Comparison of ENCODE assay signal across 31 mouse cellular contexts in genomic region chr10:86969346-86969745, GRCm38 (mm10). TPM values are rescaled to one million over a fixed set of nuclear protein-coding genes. Genes with fewer than 3 reads are reported as not detected.
DNase-seq lines count a peak whose midpoint lies in the region; ATAC-seq lines count a peak whose summit lies in the region.
"Had no signal": no experiment of that assay in that cellular context is flagged by ENCODE, and none has a peak within 500 bp of the region (broad histone marks: within the 10 kb centered on the region; RNA-seq: fewer than 3 reads in every experiment).

No protein-coding gene starts in this region.

- WGBS in limb, embryonic 10.5 days: 83% methylated on average over 6 of the region's 6 CpGs

- no peak overlapping the region for H3K4me3 ChIP-seq in limb, embryonic 10.5 days
- H3K4me3 ChIP-seq: embryonic facial prominence, embryonic 12.5 days; forebrain, embryonic 10.5 days; limb, embryonic 13.5 days; lung, embryonic 15.5 days; midbrain, embryonic 12.5 days; neural tube, embryonic 13.5 days had no signal

- ATAC-seq in frontal cortex, adult (ENCODE audit: low TSS enrichment): peak; percentile 84
- ATAC-seq: forebrain, embryonic 16.5 days had no signal

- H3K27me3 ChIP-seq in limb, embryonic 10.5 days (ENCODE audit: low read depth, poor library complexity, severe bottlenecking): no peaks in the 10 kb centered on the region
- H3K27me3 ChIP-seq: embryonic facial prominence, embryonic 12.5 days; lung, embryonic 15.5 days; neural tube, embryonic 13.5 days had no signal

- H3K36me3 ChIP-seq in limb, embryonic 10.5 days: no peaks in the 10 kb centered on the region
- H3K36me3 ChIP-seq: embryonic facial prominence, embryonic 12.5 days; forebrain, embryonic 10.5 days; G1E; limb, embryonic 13.5 days; lung, embryonic 15.5 days; midbrain, embryonic 12.5 days; neural tube, embryonic 13.5 days had no signal

- no peak overlapping the region for H3K27ac ChIP-seq in limb, embryonic 10.5 days
- H3K27ac ChIP-seq: embryonic facial prominence, embryonic 12.5 days; forebrain, embryonic 10.5 days; hindbrain, embryonic 14.5 days; limb, embryonic 13.5 days; lung, embryonic 15.5 days; midbrain, embryonic 12.5 days; neural tube, embryonic 13.5 days had no signal

- H3K4me1 ChIP-seq in limb, embryonic 10.5 days: 0 out of 2 replicates have a peak, but pooled peaks cover 6% of the 10 kb centered on the region
- H3K4me1 ChIP-seq: embryonic facial prominence, embryonic 12.5 days had no signal

- no peaks in the 10 kb centered on the region for H3K9me3 ChIP-seq in limb, embryonic 10.5 days (replicated peaks)
- H3K9me3 ChIP-seq: embryonic facial prominence, embryonic 12.5 days; forebrain, embryonic 10.5 days; limb, embryonic 13.5 days; lung, embryonic 15.5 days; midbrain, embryonic 12.5 days; neural tube, embryonic 13.5 days had no signal

- no peak for DNase-seq in frontal cortex, postnatal 14 days (ENCODE audit: low spot score in 2 of 2)
- peak; percentile 50 for DNase-seq in right cerebral cortex, adult 18-20 months
- no peak for DNase-seq in right cerebral cortex, postnatal 4 days
- DNase-seq in layer of hippocampus, adult 9-11 months: peak; percentile 86
- no peak for DNase-seq in limb, embryonic 10.5 days (ENCODE audit: low spot score)
- DNase-seq in yolk sac, embryonic 10.5 days (ENCODE audit: low spot score): no peak
- DNase-seq: adrenal gland, adult 8-10 months; cerebellum, adult 11 months; cerebellum, adult 9-11 months; embryo, embryonic 11 days; gastrocnemius, postnatal 25 days; heart, adult 18-20 months; heart, postnatal 4 days; kidney, adult 11 months; kidney, postnatal 14 days; lung, postnatal 36 days; retina, postnatal 1 day; right cerebral cortex, postnatal 25 days; spleen, adult 18-20 months; thymus, adult 18-20 months; thymus, postnatal 25 days had no signal

RNA-seq across cellular contexts. Expression of gene Stab2, which starts 38.5 kb away (rescaled TPM):
- polyA plus RNA-seq in limb, embryonic 10.5 days (2016; fragmentation: Nextera tagmentation; extraction: Ambion mirVana): 0.31 and 0.56 TPM in 2 replicates
- polyA plus RNA-seq: G1E had no signal

Comparison
In these comparisons a context has a peak if more than half of its experiments do, and no peak if none do; other contexts are left out.
1. DNase-seq: peak in right cerebral cortex, adult 18-20 months (single experiment) and layer of hippocampus, adult 9-11 months (single experiment); none in frontal cortex, postnatal 14 days (0 of 2), right cerebral cortex, postnatal 4 days (single experiment), limb, embryonic 10.5 days (single experiment) and yolk sac, embryonic 10.5 days (single experiment).